Mouse (Mus musculus): ENCODE measurements around the gene Krtap6-1. TPM values are rescaled to one million over a fixed set of nuclear protein-coding genes. Genes with fewer than 3 reads are reported as not detected.
"Not testable (repeated sequence)": the region's sequence is repeated elsewhere in the genome, so short reads cannot be mapped to it uniquely, and the experiment has no call there.

Krtap6-1 gene
- polyA plus RNA-seq (2015; fragmentation: Nextera tagmentation; extraction: Ambion mirVana), result not detected in 2 replicates

- not testable (repeated sequence) for H3K4me2 ChIP-seq; H3K36me3 ChIP-seq; ATAC-seq (ENCODE audit: insufficient number of reproducible peaks, insufficient read depth, low FRiP score, low TSS enrichment, low read depth); H3K4me1 ChIP-seq; H3K4me3 ChIP-seq; H3K9me3 ChIP-seq; H3K27ac ChIP-seq; H3K9ac ChIP-seq; H3K27me3 ChIP-seq
- WGBS, result 94% methylated on average over 3 of the region's 3 CpGs
Measured at GRCm38 (mm10) chr16:89031399-89031798, at the start of gene Krtap6-1. Krtap6-1 (plus strand) TSS chr16:89031699.

GRCm38 (mm10) chr16:89010659-89011058 lies 20.8 kb upstream of the Krtap6-1 start, which contains the start of gene Krtap22-2:
Krtap22-2 (minus strand) TSS chr16:89010759.
- Histone ChIP-seq H3K4me3 (no peak within 1 kb of the TSS), H3K27me3 (no peaks in the 10 kb centered on the region), H3K9me3 (no peaks in the 10 kb centered on the region), H3K27ac (no peak within 1 kb of the TSS), H3K4me1 (no peaks in the 10 kb centered on the region), H3K4me2 (no peak within 1 kb of the TSS), H3K36me3 (no peaks in the 10 kb centered on the region), H3K9ac (no peak within 1 kb of the TSS)
- no peak for ATAC-seq (ENCODE audit: insufficient number of reproducible peaks, insufficient read depth, low FRiP score, low TSS enrichment, low read depth)
- WGBS, result 75% methylated on average over 5 of the region's 5 CpGs

- Histone ChIP-seq H3K9ac (no peak overlapping the region), H3K4me3 (no peak overlapping the region), H3K27ac (no peak overlapping the region), H3K4me2 (no peak overlapping the region), H3K36me3 (no peaks in the 10 kb centered on the region), H3K4me1 (no peaks in the 10 kb centered on the region), H3K9me3 (no peaks in the 10 kb centered on the region), H3K27me3 (no peaks in the 10 kb centered on the region)
- ATAC-seq (ENCODE audit: insufficient number of reproducible peaks, insufficient read depth, low FRiP score, low TSS enrichment, low read depth), result no peak
- 97% methylated on average over 3 of the region's 3 CpGs for WGBS
Measured at GRCm38 (mm10) chr16:89013973-89014372, 17.5 kb upstream of the Krtap6-1 start.

GRCm38 (mm10) chr16:89014984-89015383 lies 16.5 kb upstream of the Krtap6-1 start, which contains the start of gene Gm10229:
Gm10229 (plus strand) TSS chr16:89015284.
- H3K4me3 ChIP-seq; H3K4me1 ChIP-seq; H3K9me3 ChIP-seq; H3K9ac ChIP-seq; H3K4me2 ChIP-seq; H3K36me3 ChIP-seq; ATAC-seq (ENCODE audit: insufficient number of reproducible peaks, insufficient read depth, low FRiP score, low TSS enrichment, low read depth); H3K27ac ChIP-seq; H3K27me3 ChIP-seq: not testable (repeated sequence)
- 90% methylated on average over 3 of the region's 3 CpGs for WGBS

GRCm38 (mm10) chr16:89041372-89041771 lies 9.9 kb downstream of the Krtap6-1 start, which contains the start of gene Gm10228:
Gm10228 (minus strand) TSS chr16:89041472.
- not testable (repeated sequence) for ATAC-seq (ENCODE audit: insufficient number of reproducible peaks, insufficient read depth, low FRiP score, low TSS enrichment, low read depth); H3K4me1 ChIP-seq; H3K9me3 ChIP-seq; H3K36me3 ChIP-seq; H3K9ac ChIP-seq; H3K4me2 ChIP-seq; H3K27me3 ChIP-seq; H3K4me3 ChIP-seq; H3K27ac ChIP-seq
- WGBS, result 85% methylated on average over 2 of the region's 4 CpGs

GRCm38 (mm10) chr16:89047783-89048182 lies 16.3 kb downstream of the Krtap6-1 start, which contains the start of gene Krtap6-5:
Krtap6-5 (minus strand) TSS chr16:89047883.
- no peaks in the 10 kb centered on the region for H3K27me3 ChIP-seq
- H3K36me3 ChIP-seq, result no peaks in the 10 kb centered on the region
- H3K4me2 ChIP-seq, result no peak within 1 kb of the TSS
- no peak for ATAC-seq (ENCODE audit: insufficient number of reproducible peaks, insufficient read depth, low FRiP score, low TSS enrichment, low read depth)
- 83% methylated on average over 3 of the region's 3 CpGs for WGBS
- no peak within 1 kb of the TSS for H3K4me3 ChIP-seq
- no peak within 1 kb of the TSS for H3K27ac ChIP-seq
- H3K4me1 ChIP-seq, result no peaks in the 10 kb centered on the region
- no peaks in the 10 kb centered on the region for H3K9me3 ChIP-seq
- H3K9ac ChIP-seq, result no peak within 1 kb of the TSS

- not testable (repeated sequence) for ATAC-seq (ENCODE audit: insufficient number of reproducible peaks, insufficient read depth, low FRiP score, low TSS enrichment, low read depth); H3K9ac ChIP-seq; H3K36me3 ChIP-seq; H3K27me3 ChIP-seq; H3K4me3 ChIP-seq; H3K9me3 ChIP-seq; H3K4me2 ChIP-seq; H3K4me1 ChIP-seq; H3K27ac ChIP-seq
- WGBS, result no CpG with 5 or more reads among the region's 2 CpGs
Measured at GRCm38 (mm10) chr16:89063902-89064301, 32.4 kb downstream of the Krtap6-1 start, which contains the start of gene 1110025L11Rik. 1110025L11Rik (minus strand) TSS chr16:89064002.

- WGBS, result 56% methylated on average over 2 of the region's 2 CpGs
Measured at GRCm38 (mm10) chr16:89071041-89071440, 39.5 kb downstream of the Krtap6-1 start.

More at GRCm38 (mm10) chr16:89071041-89071440, 39.5 kb downstream of the Krtap6-1 start:
- ATAC-seq (ENCODE audit: insufficient number of reproducible peaks, insufficient read depth, low FRiP score, low TSS enrichment, low read depth); H3K4me2 ChIP-seq; H3K36me3 ChIP-seq; H3K4me1 ChIP-seq; H3K27ac ChIP-seq; H3K4me3 ChIP-seq; H3K9me3 ChIP-seq; H3K9ac ChIP-seq; H3K27me3 ChIP-seq: not testable (repeated sequence)

Other genes with a start within 250 kb of the Krtap6-1 start
- not detected in 2 replicates for gene Gm20741, start 219.5 kb upstream of the Krtap6-1 start, polyA plus RNA-seq (2015; fragmentation: Nextera tagmentation; extraction: Ambion mirVana)
- not detected in 2 replicates for gene Krtap15, start 211.5 kb upstream of the Krtap6-1 start, polyA plus RNA-seq (2015; fragmentation: Nextera tagmentation; extraction: Ambion mirVana)
- gene Krtap14, start 205.6 kb upstream of the Krtap6-1 start, polyA plus RNA-seq (2015; fragmentation: Nextera tagmentation; extraction: Ambion mirVana), result not detected in 2 replicates
- gene Krtap19-1, start 162.3 kb upstream of the Krtap6-1 start, polyA plus RNA-seq (2015; fragmentation: Nextera tagmentation; extraction: Ambion mirVana), result not detected in 2 replicates
- gene Krtap19-2, start 157.4 kb upstream of the Krtap6-1 start, polyA plus RNA-seq (2015; fragmentation: Nextera tagmentation; extraction: Ambion mirVana), result not detected in 2 replicates
- gene Krtap19-3, start 153.7 kb upstream of the Krtap6-1 start, polyA plus RNA-seq (2015; fragmentation: Nextera tagmentation; extraction: Ambion mirVana), result not detected in 2 replicates
- not detected in 2 replicates for gene Krtap19-4, start 146.6 kb upstream of the Krtap6-1 start, polyA plus RNA-seq (2015; fragmentation: Nextera tagmentation; extraction: Ambion mirVana)
- gene Krtap19-5, start 135.2 kb upstream of the Krtap6-1 start, polyA plus RNA-seq (2015; fragmentation: Nextera tagmentation; extraction: Ambion mirVana), result not detected in 2 replicates
- gene Krtap19-9b, start 99.4 kb upstream of the Krtap6-1 start, polyA plus RNA-seq (2015; fragmentation: Nextera tagmentation; extraction: Ambion mirVana), result not detected in 2 replicates
- gene Krtap16-3, start 68.8 kb upstream of the Krtap6-1 start, polyA plus RNA-seq (2015; fragmentation: Nextera tagmentation; extraction: Ambion mirVana), result not detected in 2 replicates
- gene Krtap22-2, start 20.9 kb upstream of the Krtap6-1 start, polyA plus RNA-seq (2015; fragmentation: Nextera tagmentation; extraction: Ambion mirVana), result not detected in 2 replicates
- not detected in 2 replicates for gene Gm10229, start 16.4 kb upstream of the Krtap6-1 start, polyA plus RNA-seq (2015; fragmentation: Nextera tagmentation; extraction: Ambion mirVana)
- not detected in 2 replicates for gene Gm10228, start 9.8 kb downstream of the Krtap6-1 start, polyA plus RNA-seq (2015; fragmentation: Nextera tagmentation; extraction: Ambion mirVana)
- gene Krtap6-5, start 16.2 kb downstream of the Krtap6-1 start, polyA plus RNA-seq (2015; fragmentation: Nextera tagmentation; extraction: Ambion mirVana), result not detected in 2 replicates
- gene 1110025L11Rik, start 32.3 kb downstream of the Krtap6-1 start, polyA plus RNA-seq (2015; fragmentation: Nextera tagmentation; extraction: Ambion mirVana), result not detected in 2 replicates
- not detected in 2 replicates for gene Krtap6-3, start 52.3 kb downstream of the Krtap6-1 start, polyA plus RNA-seq (2015; fragmentation: Nextera tagmentation; extraction: Ambion mirVana)
- not detected in 2 replicates for gene Gm6358, start 109.2 kb downstream of the Krtap6-1 start, polyA plus RNA-seq (2015; fragmentation: Nextera tagmentation; extraction: Ambion mirVana)
- gene Gm10061, start 119.4 kb downstream of the Krtap6-1 start, polyA plus RNA-seq (2015; fragmentation: Nextera tagmentation; extraction: Ambion mirVana), result not detected in 2 replicates
- gene Gm9789, start 126.3 kb downstream of the Krtap6-1 start, polyA plus RNA-seq (2015; fragmentation: Nextera tagmentation; extraction: Ambion mirVana), result not detected in 2 replicates
- not detected in 2 replicates for gene Gm7735, start 137.8 kb downstream of the Krtap6-1 start, polyA plus RNA-seq (2015; fragmentation: Nextera tagmentation; extraction: Ambion mirVana)
- gene 1110057P08Rik, start 143.0 kb downstream of the Krtap6-1 start, polyA plus RNA-seq (2015; fragmentation: Nextera tagmentation; extraction: Ambion mirVana), result not detected in 2 replicates
- not detected in 2 replicates for gene Krtap20-2, start 174.2 kb downstream of the Krtap6-1 start, polyA plus RNA-seq (2015; fragmentation: Nextera tagmentation; extraction: Ambion mirVana)